Mouse (Mus musculus): Measurements from ENCODE around the gene Pde11a. TPM values are rescaled to one million over a fixed set of nuclear protein-coding genes. Genes with fewer than 3 reads are reported as not detected.

Gene Pde11a
- total and polyA plus RNA-seq, 3 experiments: 0.04 to 2.3 (median 0.38) TPM

GRCm38 (mm10) chr2:76050092-76050491 is 288.5 kb downstream of the Pde11a start:
- H3K4me1 ChIP-seq (ENCODE audit: insufficient read depth, low read depth, low read length): no peaks in the 10 kb centered on the region
- ATAC-seq (ENCODE audit: extremely low read depth, insufficient number of reproducible peaks, low FRiP score, poor library complexity, severe bottlenecking) (no peak), DNase-seq (ENCODE audit: low spot score) (no peak)
- peaks cover 5% of the 10 kb centered on the region; the same call in 1 of the 2 replicates for H3K27me3 ChIP-seq (ENCODE audit: insufficient read depth, low read length)
- no peaks in the 10 kb centered on the region for H3K9me3 ChIP-seq (replicated peaks)
- no peak for TF ChIP-seq CTCF (IDR thresholded peaks at IDR 0.05; ENCODE audit: low read depth, low read length)
- TF ChIP-seq TAL1 (conservative IDR thresholded peaks at IDR 0.05; ENCODE audit: low read depth, low read length): no peak
- TF ChIP-seq POLR2AphosphoS5 (IDR thresholded peaks at IDR 0.05; ENCODE audit: insufficient replicate concordance, low read depth, low read length): no peak
- TF ChIP-seq GATA1 (IDR thresholded peaks at IDR 0.05; ENCODE audit: borderline replicate concordance, low read length): no peak
- no peak for TF ChIP-seq GATA2 (IDR thresholded peaks at IDR 0.05; ENCODE audit: borderline replicate concordance, low read depth, low read length)
- no peak overlapping the region for H3K4me3 ChIP-seq (ENCODE audit: low read depth, low read length)
- no peaks in the 10 kb centered on the region for H3K36me3 ChIP-seq (replicated peaks)

GRCm38 (mm10) chr2:76049529-76049928 is 289.0 kb downstream of the Pde11a start:
- TF ChIP-seq GATA1 (IDR thresholded peaks at IDR 0.05; ENCODE audit: borderline replicate concordance, low read length) (no peak), GATA2 (IDR thresholded peaks at IDR 0.05; ENCODE audit: borderline replicate concordance, low read depth, low read length) (no peak), CTCF (IDR thresholded peaks at IDR 0.05; ENCODE audit: low read depth, low read length) (no peak), TAL1 (conservative IDR thresholded peaks at IDR 0.05; ENCODE audit: low read depth, low read length) (no peak), POLR2AphosphoS5 (IDR thresholded peaks at IDR 0.05; ENCODE audit: insufficient replicate concordance, low read depth, low read length) (no peak)
- H3K9me3 ChIP-seq (replicated peaks): no peaks in the 10 kb centered on the region
- peaks cover 5% of the 10 kb centered on the region; the same call in 1 of the 2 replicates for H3K27me3 ChIP-seq (ENCODE audit: insufficient read depth, low read length)
- H3K4me1 ChIP-seq (ENCODE audit: insufficient read depth, low read depth, low read length): no peaks in the 10 kb centered on the region
- ATAC-seq (ENCODE audit: extremely low read depth, insufficient number of reproducible peaks, low FRiP score, poor library complexity, severe bottlenecking) (no peak), DNase-seq (ENCODE audit: low spot score) (no peak)
- H3K4me3 ChIP-seq (ENCODE audit: low read depth, low read length): no peak overlapping the region
- H3K36me3 ChIP-seq (replicated peaks): no peaks in the 10 kb centered on the region

- Histone ChIP-seq H3K27me3 (ENCODE audit: insufficient read depth, low read length) (peaks cover 5% of the 10 kb centered on the region; the same call in 1 of the 2 replicates), H3K4me1 (ENCODE audit: insufficient read depth, low read depth, low read length) (no peaks in the 10 kb centered on the region), H3K4me3 (ENCODE audit: low read depth, low read length) (no peak overlapping the region), H3K9me3 (replicated peaks) (no peaks in the 10 kb centered on the region), H3K36me3 (replicated peaks) (no peaks in the 10 kb centered on the region)
- ATAC-seq (ENCODE audit: extremely low read depth, insufficient number of reproducible peaks, low FRiP score, poor library complexity, severe bottlenecking) (no peak), DNase-seq (ENCODE audit: low spot score) (no peak)
- no peak for TF ChIP-seq GATA2 (IDR thresholded peaks at IDR 0.05; ENCODE audit: borderline replicate concordance, low read depth, low read length)
- TF ChIP-seq GATA1 (IDR thresholded peaks at IDR 0.05; ENCODE audit: borderline replicate concordance, low read length): no peak
- TF ChIP-seq TAL1 (conservative IDR thresholded peaks at IDR 0.05; ENCODE audit: low read depth, low read length): no peak
- TF ChIP-seq CTCF (IDR thresholded peaks at IDR 0.05; ENCODE audit: low read depth, low read length): no peak
- TF ChIP-seq POLR2AphosphoS5 (IDR thresholded peaks at IDR 0.05; ENCODE audit: insufficient replicate concordance, low read depth, low read length): no peak
Measured at GRCm38 (mm10) chr2:76047740-76048139, 290.8 kb downstream of the Pde11a start.

GRCm38 (mm10) chr2:76042210-76042609 is 296.4 kb downstream of the Pde11a start:
- H3K9me3 ChIP-seq (replicated peaks): no peaks in the 10 kb centered on the region
- H3K4me1 ChIP-seq (ENCODE audit: insufficient read depth, low read depth, low read length): peaks cover 3% of the 10 kb centered on the region; the same call in 1 of the 2 replicates
- no peak overlapping the region for H3K4me3 ChIP-seq (ENCODE audit: low read depth, low read length)
- ATAC-seq (ENCODE audit: extremely low read depth, insufficient number of reproducible peaks, low FRiP score, poor library complexity, severe bottlenecking) (no peak; the same call in 1 of the 2 replicates), DNase-seq (ENCODE audit: low spot score) (no peak)
- H3K36me3 ChIP-seq (replicated peaks): no peaks in the 10 kb centered on the region
- H3K27me3 ChIP-seq (ENCODE audit: insufficient read depth, low read length): peaks cover 5% of the 10 kb centered on the region; the same call in 1 of the 2 replicates
- no peak for TF ChIP-seq POLR2AphosphoS5 (IDR thresholded peaks at IDR 0.05; ENCODE audit: insufficient replicate concordance, low read depth, low read length)
- TF ChIP-seq TAL1 (conservative IDR thresholded peaks at IDR 0.05; ENCODE audit: low read depth, low read length): no peak
- no peak for TF ChIP-seq GATA1 (IDR thresholded peaks at IDR 0.05; ENCODE audit: borderline replicate concordance, low read length)
- no peak for TF ChIP-seq GATA2 (IDR thresholded peaks at IDR 0.05; ENCODE audit: borderline replicate concordance, low read depth, low read length)
- no peak for TF ChIP-seq CTCF (IDR thresholded peaks at IDR 0.05; ENCODE audit: low read depth, low read length)

GRCm38 (mm10) chr2:76040116-76040515 is 298.5 kb downstream of the Pde11a start:
- Histone ChIP-seq H3K4me3 (ENCODE audit: low read depth, low read length) (no peak overlapping the region), H3K27me3 (ENCODE audit: insufficient read depth, low read length) (peaks cover 8% of the 10 kb centered on the region; the same call in 1 of the 2 replicates), H3K9me3 (replicated peaks) (no peaks in the 10 kb centered on the region), H3K36me3 (replicated peaks) (no peaks in the 10 kb centered on the region), H3K4me1 (ENCODE audit: insufficient read depth, low read depth, low read length) (peaks cover 3% of the 10 kb centered on the region; the same call in 1 of the 2 replicates)
- ATAC-seq (ENCODE audit: extremely low read depth, insufficient number of reproducible peaks, low FRiP score, poor library complexity, severe bottlenecking): no peak
- no peak for DNase-seq (ENCODE audit: low spot score)
- no peak for TF ChIP-seq GATA2 (IDR thresholded peaks at IDR 0.05; ENCODE audit: borderline replicate concordance, low read depth, low read length)
- no peak for TF ChIP-seq POLR2AphosphoS5 (IDR thresholded peaks at IDR 0.05; ENCODE audit: insufficient replicate concordance, low read depth, low read length)
- TF ChIP-seq GATA1 (IDR thresholded peaks at IDR 0.05; ENCODE audit: borderline replicate concordance, low read length): no peak
- TF ChIP-seq TAL1 (conservative IDR thresholded peaks at IDR 0.05; ENCODE audit: low read depth, low read length): no peak
- TF ChIP-seq CTCF (IDR thresholded peaks at IDR 0.05; ENCODE audit: low read depth, low read length): no peak

- no peaks in the 10 kb centered on the region for H3K9me3 ChIP-seq (replicated peaks)
- H3K36me3 ChIP-seq (replicated peaks): no peaks in the 10 kb centered on the region
- H3K27me3 ChIP-seq (ENCODE audit: insufficient read depth, low read length): peaks cover 2% of the 10 kb centered on the region; the same call in 1 of the 2 replicates
- TF ChIP-seq GATA1 (IDR thresholded peaks at IDR 0.05; ENCODE audit: borderline replicate concordance, low read length): no peak
- no peak for TF ChIP-seq TAL1 (conservative IDR thresholded peaks at IDR 0.05; ENCODE audit: low read depth, low read length)
- TF ChIP-seq GATA2 (IDR thresholded peaks at IDR 0.05; ENCODE audit: borderline replicate concordance, low read depth, low read length): no peak
- TF ChIP-seq CTCF (IDR thresholded peaks at IDR 0.05; ENCODE audit: low read depth, low read length): no peak
- TF ChIP-seq POLR2AphosphoS5 (IDR thresholded peaks at IDR 0.05; ENCODE audit: insufficient replicate concordance, low read depth, low read length): no peak
- no peak overlapping the region for H3K4me3 ChIP-seq (ENCODE audit: low read depth, low read length)
- H3K4me1 ChIP-seq (ENCODE audit: insufficient read depth, low read depth, low read length): peaks cover 5% of the 10 kb centered on the region; the same call in 1 of the 2 replicates
- ATAC-seq (ENCODE audit: extremely low read depth, insufficient number of reproducible peaks, low FRiP score, poor library complexity, severe bottlenecking) (no peak), DNase-seq (ENCODE audit: low spot score) (no peak)
Measured at GRCm38 (mm10) chr2:76030080-76030479, 308.5 kb downstream of the Pde11a start.
